Mouse (Mus musculus) adrenal gland, postnatal 14 days (tissue): ENCODE data around the gene Hhipl2. TPM values are rescaled to one million over a fixed set of nuclear protein-coding genes. Genes with fewer than 3 reads are reported as not detected.
A peak's percentile ranks its signal among the peaks of the same experiment; 100 is the strongest.
"Not testable (repeated sequence)": the region's sequence is repeated elsewhere in the genome, so short reads cannot be mapped to it uniquely, and the experiment has no call there.

ENCODE experiments used
- DNase-seq: peaks from one replicate; pipeline ENCODE4 v3.0.0; 2021; ENCODE audit warnings: mixed read lengths
- long read RNA-seq, 2 experiments: library from polyadenylated mRNA; stranded (forward); transcript quantifications; one replicate each; pipeline ENCODE4 v2.0.0; 2021
- total RNA-seq: library from RNA; stranded (reverse); gene quantifications from 2 replicates; pipeline ENCODE4 v1.2.3, GENCODE M21; 2021

The Hhipl2 gene
- not detected in 2 replicates for total RNA-seq
- long read RNA-seq, experiment 1, result 0 reads
- long read RNA-seq, experiment 2, result 0 reads

- DNase-seq, result no peak
These were observed at the start of gene Hhipl2 for GRCm38 (mm10) chr1:183417873-183418272. TSS of gene Hhipl2 (plus strand) at chr1:183418215.

GRCm38 (mm10) chr1:183368601-183369400 lies 49.2 kb upstream of the Hhipl2 start:
- peak; percentile 45 for DNase-seq

GRCm38 (mm10) chr1:183369427-183370014 lies 48.5 kb upstream of the Hhipl2 start, which contains the start of gene Mia3:
TSS of gene Mia3 (minus strand) at chr1:183369553.
- peak; percentile 97 for DNase-seq

GRCm38 (mm10) chr1:183374728-183375127 lies 43.3 kb upstream of the Hhipl2 start:
- DNase-seq, result no peak

GRCm38 (mm10) chr1:183377045-183377444 lies 41.0 kb upstream of the Hhipl2 start:
- DNase-seq, result no peak

GRCm38 (mm10) chr1:183378321-183378941 lies 39.6 kb upstream of the Hhipl2 start:
- DNase-seq, result peak; percentile 26

GRCm38 (mm10) chr1:183379376-183379775 lies 38.6 kb upstream of the Hhipl2 start:
- DNase-seq, result not testable (repeated sequence)

GRCm38 (mm10) chr1:183381816-183382215 lies 36.2 kb upstream of the Hhipl2 start:
- DNase-seq, result no peak

GRCm38 (mm10) chr1:183382621-183383020 lies 35.4 kb upstream of the Hhipl2 start:
- DNase-seq, result no peak

GRCm38 (mm10) chr1:183387421-183387820 lies 30.6 kb upstream of the Hhipl2 start:
- not testable (repeated sequence) for DNase-seq

GRCm38 (mm10) chr1:183388426-183389406 lies 29.3 kb upstream of the Hhipl2 start, which contains the start of gene Taf1a:
TSS of gene Taf1a (plus strand) at chr1:183388981.
- peak; percentile 95 for DNase-seq

- no peak for DNase-seq
These were observed 14.6 kb upstream of the Hhipl2 start for GRCm38 (mm10) chr1:183403396-183403795.

- no peak for DNase-seq
These were observed 3.8 kb upstream of the Hhipl2 start for GRCm38 (mm10) chr1:183414081-183414727.

- DNase-seq, result no peak
These were observed 1.7 kb downstream of the Hhipl2 start for GRCm38 (mm10) chr1:183419741-183420140.

GRCm38 (mm10) chr1:183420296-183420695 lies 2.3 kb downstream of the Hhipl2 start:
- DNase-seq, result no peak

- no peak for DNase-seq
These were observed 6.1 kb downstream of the Hhipl2 start for GRCm38 (mm10) chr1:183424100-183424499.

GRCm38 (mm10) chr1:183434918-183435317 lies 16.9 kb downstream of the Hhipl2 start:
- no peak for DNase-seq

GRCm38 (mm10) chr1:183439036-183439435 lies 21.0 kb downstream of the Hhipl2 start:
- DNase-seq, result peak; percentile 93

- peak; percentile 85 for DNase-seq
These were observed 24.2 kb downstream of the Hhipl2 start for GRCm38 (mm10) chr1:183442015-183442774.

- no peak for DNase-seq
These were observed 35.1 kb downstream of the Hhipl2 start for GRCm38 (mm10) chr1:183453066-183453465.
